Mouse (Mus musculus): ENCODE results near the gene Il1r1.
A peak's percentile ranks its signal among the peaks of the same experiment; 100 is the strongest.

Gene Il1r1

DNA sequence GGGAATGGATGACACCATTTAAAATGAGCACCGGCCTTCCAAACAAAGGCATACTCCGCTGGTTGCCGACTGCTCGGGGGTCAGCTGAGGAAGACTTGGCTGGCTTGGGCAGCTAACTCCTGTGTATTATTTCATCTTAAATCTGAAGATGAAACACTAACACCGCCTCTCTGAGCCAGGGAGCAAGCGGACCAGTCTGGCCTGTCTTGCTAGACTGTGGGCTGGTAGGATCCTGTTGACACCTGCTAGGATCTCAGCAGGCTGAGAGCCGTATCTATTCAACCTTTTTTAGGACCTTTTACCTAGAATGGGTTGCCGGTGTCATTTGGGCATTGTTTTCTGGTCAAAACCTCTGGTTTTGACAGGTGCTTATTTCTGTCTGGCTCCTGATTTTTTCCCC, 92.8 kb downstream of the Il1r1 start:
- no peak for DNase-seq (ENCODE audit: low spot score in 2 of 2)

DNA sequence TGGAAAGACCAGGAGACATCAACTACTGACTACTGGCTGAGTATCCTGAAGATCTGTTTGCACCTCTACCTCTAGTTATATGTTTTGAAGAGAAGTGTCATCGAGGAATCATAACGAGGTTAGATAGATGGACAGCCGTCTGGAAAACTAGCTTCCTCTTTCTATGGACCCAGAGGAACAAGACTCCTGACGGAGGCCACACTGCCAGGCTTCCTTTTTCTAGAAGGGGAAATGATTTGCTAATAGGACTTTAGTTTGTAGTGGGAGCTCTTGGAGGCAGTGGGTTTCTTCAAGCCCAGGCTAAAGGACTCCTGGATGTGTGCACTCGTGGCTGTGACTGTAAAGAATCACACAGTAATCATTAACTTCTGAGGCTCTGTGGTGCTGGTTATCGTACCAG, 96.9 kb downstream of the Il1r1 start:
- DNase-seq (ENCODE audit: low spot score in 2 of 2), result no peak

- DNase-seq (ENCODE audit: low spot score in 2 of 2), result no peak
Measured at GRCm38 (mm10) chr1:40322543-40322942, 97.7 kb downstream of the Il1r1 start.

DNA sequence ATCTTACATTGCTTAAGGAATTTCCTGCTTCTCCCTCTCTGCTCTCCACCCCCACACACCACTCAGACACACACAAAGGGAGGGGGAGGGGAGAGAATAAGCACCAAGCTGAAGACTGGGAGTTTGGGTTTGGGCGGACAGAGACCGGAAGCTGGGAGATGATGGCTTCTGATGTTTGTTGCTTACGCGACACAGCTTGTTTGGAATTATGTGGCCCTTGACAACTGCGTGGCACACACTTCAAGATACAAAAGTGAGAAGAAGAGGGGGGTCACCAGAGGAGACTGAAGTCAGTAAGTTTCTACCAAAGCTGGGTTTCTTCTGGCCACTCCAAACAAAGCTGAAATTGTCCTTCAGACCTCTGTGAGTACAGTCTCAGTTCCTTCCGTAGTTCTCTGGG, 99.6 kb downstream of the Il1r1 start, which contains the start of gene Il1rl2:
Gene Il1rl2 (plus strand): TSS at position 154 of the 400 bp plus-strand sequence.
- no peak for DNase-seq (ENCODE audit: low spot score in 2 of 2)

DNA sequence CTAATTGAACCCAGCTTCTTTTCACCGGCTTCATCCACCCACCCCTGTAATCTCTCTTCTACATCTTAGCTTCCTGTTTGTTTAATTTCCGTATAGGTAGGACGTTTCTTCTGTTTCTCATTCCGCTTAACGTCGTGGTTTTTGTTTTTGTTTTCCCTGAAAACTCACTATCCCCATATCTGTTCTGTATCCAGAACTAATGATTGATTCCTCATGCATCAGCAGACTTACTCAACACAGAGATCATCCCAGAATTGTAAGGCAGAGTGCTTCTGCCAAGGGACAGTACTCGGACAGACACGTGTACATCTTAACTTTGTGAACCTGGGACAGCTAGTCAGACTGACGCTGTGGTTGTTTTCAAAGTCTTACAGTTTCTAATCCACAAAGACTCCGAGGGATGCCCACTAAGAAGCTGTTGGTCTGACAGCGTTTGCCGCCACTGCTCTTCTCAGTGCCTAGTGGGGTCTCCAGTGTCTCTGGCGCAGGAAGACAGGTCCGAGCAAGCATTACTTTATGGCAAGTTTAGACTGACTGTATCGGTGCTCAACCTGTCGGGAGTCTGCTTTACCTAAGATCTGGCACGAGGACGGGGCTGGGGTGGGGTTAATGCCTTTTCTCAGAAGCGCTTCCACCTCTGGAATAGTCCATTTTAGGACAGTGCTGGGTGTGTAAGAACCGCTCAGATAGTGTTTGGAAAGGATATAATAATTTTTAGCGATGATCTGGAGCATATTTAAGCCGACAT, 100.2 kb downstream of the Il1r1 start:
- DNase-seq (ENCODE audit: low spot score in 2 of 2), result no peak

DNA sequence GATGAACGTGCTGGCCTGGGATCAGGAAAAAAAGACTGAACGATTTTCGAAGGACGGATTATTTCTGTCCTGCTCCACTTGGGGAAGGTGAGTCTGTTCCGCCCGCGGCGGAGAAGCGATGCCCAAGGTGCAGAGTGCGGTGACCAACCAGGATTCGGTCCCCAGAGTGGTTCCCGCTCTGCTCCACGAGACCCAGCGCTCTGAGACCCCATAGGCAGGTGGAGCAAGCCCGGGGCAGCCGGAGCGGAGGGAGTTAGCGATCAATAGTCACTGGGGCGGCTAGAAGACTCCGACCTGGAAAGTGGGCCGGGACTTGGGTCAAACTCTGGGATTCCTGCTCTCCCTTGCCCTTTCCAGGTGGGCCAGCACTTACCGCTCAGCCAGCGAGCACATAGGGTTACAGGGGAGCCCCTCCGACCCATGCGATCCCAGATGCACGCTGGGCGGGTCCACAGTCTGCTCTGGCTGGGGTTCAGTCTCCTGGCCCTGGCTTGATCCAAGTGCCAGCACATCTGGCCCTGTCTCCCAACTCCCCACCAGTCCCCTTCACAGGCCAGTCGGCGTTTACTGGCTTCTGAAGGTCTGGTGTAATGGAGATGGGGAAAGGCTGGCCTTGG, 100.9 kb downstream of the Il1r1 start:
- no peak for DNase-seq (ENCODE audit: low spot score in 2 of 2)

- no peak for DNase-seq (ENCODE audit: low spot score in 2 of 2)
Measured at GRCm38 (mm10) chr1:40327604-40328003, 102.7 kb downstream of the Il1r1 start.

- DNase-seq (ENCODE audit: low spot score in 2 of 2), result no peak
Measured at GRCm38 (mm10) chr1:40329526-40329925, 104.6 kb downstream of the Il1r1 start.

DNA sequence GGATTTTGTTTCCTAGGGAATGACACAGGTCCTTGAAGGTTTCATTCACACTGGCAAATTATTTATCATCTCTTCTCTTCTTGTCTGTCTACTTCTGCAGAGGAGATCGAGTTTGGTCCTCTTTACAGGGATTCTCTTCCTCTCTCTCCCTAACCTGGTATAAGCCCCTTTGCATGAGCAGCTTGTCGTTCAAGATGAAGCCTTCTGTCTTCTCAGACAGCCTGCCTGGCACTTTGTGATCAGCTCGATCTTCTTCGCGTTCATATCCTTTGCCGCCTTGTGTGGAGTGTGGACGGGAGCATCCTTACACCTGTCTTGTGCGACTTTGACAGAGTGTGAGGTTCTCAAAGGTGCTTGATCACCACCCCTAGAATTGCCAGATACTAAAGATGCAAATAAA, 105.3 kb downstream of the Il1r1 start:
- DNase-seq (ENCODE audit: low spot score in 2 of 2), result no peak

GRCm38 (mm10) chr1:40339346-40339745, 114.5 kb downstream of the Il1r1 start:
- no peak for DNase-seq (ENCODE audit: low spot score in 2 of 2)

- DNase-seq (ENCODE audit: low spot score in 2 of 2), result no peak
Measured at GRCm38 (mm10) chr1:40340102-40340501, 115.2 kb downstream of the Il1r1 start.

GRCm38 (mm10) chr1:40352158-40352903, 127.5 kb downstream of the Il1r1 start:
- DNase-seq (ENCODE audit: low spot score in 2 of 2), result no peak

- no peak for DNase-seq (ENCODE audit: low spot score in 2 of 2)
Measured at GRCm38 (mm10) chr1:40352904-40353286, 128.0 kb downstream of the Il1r1 start.

- no peak for DNase-seq (ENCODE audit: low spot score in 2 of 2)
Measured at GRCm38 (mm10) chr1:40354665-40355064, 129.8 kb downstream of the Il1r1 start.

DNA sequence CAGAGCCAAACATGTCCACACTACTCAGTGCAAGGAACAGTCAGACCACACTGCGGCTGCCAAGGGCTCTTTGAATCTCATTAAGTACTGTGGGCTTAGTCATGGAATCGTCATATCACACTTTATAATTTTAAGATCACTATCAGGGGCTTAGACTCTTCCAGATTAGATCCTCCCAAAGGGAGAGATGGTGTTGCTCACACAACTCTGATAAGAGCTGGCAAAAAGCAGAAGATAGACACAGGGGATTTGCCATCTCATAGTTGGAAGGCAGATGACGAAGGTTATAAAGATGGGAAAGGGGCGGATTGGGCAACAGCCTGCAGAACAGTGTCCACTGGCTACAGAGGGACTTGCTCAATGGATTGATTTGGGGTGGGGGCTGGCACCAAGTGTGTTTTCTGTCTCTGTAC, 130.6 kb downstream of the Il1r1 start:
- DNase-seq (ENCODE audit: low spot score in 2 of 2), result no peak

DNA sequence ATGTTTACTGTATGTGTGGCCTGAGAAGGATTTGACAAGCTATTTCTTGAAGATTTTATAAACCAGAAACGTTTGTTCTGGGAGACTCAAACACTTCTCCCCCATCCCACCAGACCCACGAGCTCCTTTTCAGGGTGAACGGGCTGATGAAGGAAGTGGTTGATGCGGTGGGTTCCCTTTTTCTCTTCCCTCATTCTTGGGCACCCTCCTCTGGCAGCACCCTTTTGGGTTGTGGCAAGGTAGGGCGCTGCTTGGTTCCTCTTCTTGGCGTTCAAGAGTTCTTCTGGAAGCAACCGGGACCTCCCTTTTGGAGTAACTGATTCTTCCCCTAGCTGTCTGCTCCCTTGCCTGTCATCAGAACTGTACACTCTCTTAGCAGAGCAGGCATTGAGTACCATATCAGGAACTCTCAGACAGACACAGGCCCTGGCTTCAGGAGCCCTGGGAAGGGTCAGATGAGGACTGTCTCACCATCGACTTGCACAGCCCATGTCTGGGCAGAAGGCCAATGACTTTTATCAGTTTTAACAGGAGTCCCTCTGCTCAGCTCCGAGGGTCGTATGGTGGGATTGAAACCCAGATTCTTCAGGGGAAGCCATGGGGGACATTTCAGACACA, 131.1 kb downstream of the Il1r1 start:
- no peak for DNase-seq (ENCODE audit: low spot score in 2 of 2)

DNA sequence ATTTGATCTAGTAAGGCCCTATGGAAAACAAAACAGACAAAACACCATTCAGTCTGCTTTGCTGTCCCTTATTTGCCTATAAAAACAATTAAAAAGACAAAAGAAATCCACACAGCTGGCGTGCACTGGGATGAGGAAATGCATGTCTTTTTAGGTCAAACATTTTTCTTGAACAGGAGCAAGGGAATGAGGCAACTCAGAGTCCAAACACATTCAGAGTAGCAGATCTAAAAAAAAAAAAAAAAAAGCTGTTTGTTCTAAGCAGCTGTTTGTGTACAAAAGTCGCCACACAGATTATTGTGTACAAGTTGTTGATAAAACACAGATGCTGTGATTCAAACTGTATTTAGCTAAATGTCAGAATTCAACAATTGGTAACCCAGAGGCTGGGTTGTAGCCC, 133.0 kb downstream of the Il1r1 start:
- no peak for DNase-seq (ENCODE audit: low spot score in 2 of 2)

- no peak for DNase-seq (ENCODE audit: low spot score in 2 of 2)
Measured at GRCm38 (mm10) chr1:40358351-40358750, 133.5 kb downstream of the Il1r1 start.

- DNase-seq (ENCODE audit: low spot score in 2 of 2), result peak in 1 of 2 experiments; percentile 16
Measured at GRCm38 (mm10) chr1:40358771-40359181, 133.9 kb downstream of the Il1r1 start.

GRCm38 (mm10) chr1:40359731-40360130, 134.9 kb downstream of the Il1r1 start:
- DNase-seq (ENCODE audit: low spot score in 2 of 2), result no peak

DNA sequence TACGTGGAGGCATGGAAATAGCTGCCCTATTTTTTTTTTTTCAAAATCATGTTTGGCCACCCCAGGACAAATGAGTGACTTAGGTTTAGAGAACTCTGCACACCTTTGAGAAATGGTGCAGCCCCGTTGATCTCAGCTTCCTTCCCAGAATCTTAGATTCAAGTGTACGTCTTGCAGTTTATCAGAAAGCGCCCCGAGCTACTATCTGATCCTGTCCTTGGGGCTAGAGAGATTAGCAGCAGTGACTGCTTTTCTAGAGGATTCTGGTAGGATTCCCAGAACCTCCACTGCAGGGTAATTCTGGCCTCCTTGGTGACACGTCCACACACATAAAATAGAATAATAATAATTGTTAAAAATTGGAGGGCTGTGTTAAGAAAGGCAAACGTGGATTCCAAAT, 136.1 kb downstream of the Il1r1 start:
- DNase-seq (ENCODE audit: low spot score in 2 of 2), result no peak

- no peak for DNase-seq (ENCODE audit: low spot score in 2 of 2)
Measured at GRCm38 (mm10) chr1:40361596-40361995, 136.7 kb downstream of the Il1r1 start.
